25 mouse cellular contexts compared by ENCODE assay signal in genomic region chr17:70510441-70510840, GRCm38 (mm10).
A peak's percentile ranks its signal among the peaks of the same experiment; 100 is the strongest.
DNase-seq lines count a peak whose midpoint lies in the region; ATAC-seq and TF ChIP-seq lines count a peak whose summit lies in the region.
"Had no signal": no experiment of that assay in that cellular context is flagged by ENCODE, and none has a peak within 500 bp of the region (broad histone marks: within the 10 kb centered on the region; RNA-seq: fewer than 3 reads in every experiment).

No protein-coding gene starts in this region.

- H3K27me3 ChIP-seq in hindbrain, postnatal 0 days (ENCODE audit: insufficient read depth, low read length) = no peaks in the 10 kb centered on the region
- H3K27me3 ChIP-seq: CH12.LX; embryonic facial prominence, embryonic 13.5 days; forebrain, embryonic 12.5 days; heart, embryonic 15.5 days had no signal

- H3K4me1 ChIP-seq in hindbrain, postnatal 0 days (ENCODE audit: insufficient read depth, low read length) = no peaks in the 10 kb centered on the region
- H3K4me1 ChIP-seq: embryonic facial prominence, embryonic 13.5 days; heart, embryonic 15.5 days had no signal

- no peak overlapping the region for H3K4me2 ChIP-seq in hindbrain, postnatal 0 days (ENCODE audit: low read depth, low read length)
- H3K4me2 ChIP-seq: embryonic facial prominence, embryonic 13.5 days; forebrain, embryonic 12.5 days; heart, embryonic 11.5 days; heart, embryonic 15.5 days; hindbrain, embryonic 14.5 days had no signal

- no peak overlapping the region for H3K9ac ChIP-seq in hindbrain, postnatal 0 days (replicated peaks; ENCODE audit: low read length)
- H3K9ac ChIP-seq: embryonic facial prominence, embryonic 13.5 days; forebrain, embryonic 12.5 days; heart, embryonic 15.5 days; hindbrain, embryonic 14.5 days had no signal

- no peak overlapping the region for H3K4me3 ChIP-seq in hindbrain, postnatal 0 days (ENCODE audit: low read length)
- H3K4me3 ChIP-seq: embryonic facial prominence, embryonic 13.5 days; forebrain, embryonic 12.5 days; heart, adult 2 months; heart, embryonic 15.5 days; hindbrain, embryonic 10.5 days had no signal

- DNase-seq in cerebellum, adult 11-12 months = peak; percentile 70
- no peak for DNase-seq in cerebellum, adult 11 months
- DNase-seq in layer of hippocampus, adult 9-11 months = peak; percentile 45
- no peak for DNase-seq in layer of hippocampus, adult 11-12 months (ENCODE audit: low spot score)
- peak; percentile 75 for DNase-seq in cerebellum, adult 9-11 months
- DNase-seq in cerebellum, postnatal 36 days = peak; percentile 55 to 61
- DNase-seq in hindbrain, postnatal 0 days (ENCODE audit: low spot score) = no peak
- DNase-seq in spleen, postnatal 14 days (ENCODE audit: low spot score in 2 of 2) = no peak
- DNase-seq: adrenal gland, adult 2 months; adrenal gland, postnatal 36 days; gastrocnemius, postnatal 10 days; heart, adult 2 months; heart, postnatal 14 days; kidney, adult 2 months had no signal

- 53% methylated on average over 5 of the region's 5 CpGs for WGBS in hindbrain, postnatal 0 days

- no peaks in the 10 kb centered on the region for H3K9me3 ChIP-seq in hindbrain, postnatal 0 days (ENCODE audit: low read length)
- H3K9me3 ChIP-seq: embryonic facial prominence, embryonic 13.5 days; heart, embryonic 15.5 days; hindbrain, embryonic 10.5 days had no signal

- TF ChIP-seq CTCF in hindbrain, postnatal 0 days (IDR thresholded peaks at IDR 0.05; ENCODE audit: low read depth) = no peak

- no peaks in the 10 kb centered on the region for H3K36me3 ChIP-seq in hindbrain, postnatal 0 days (ENCODE audit: insufficient read depth, low read length)
- H3K36me3 ChIP-seq: embryonic facial prominence, embryonic 13.5 days; forebrain, embryonic 12.5 days; heart, embryonic 15.5 days; hindbrain, embryonic 10.5 days had no signal

- ATAC-seq in hindbrain, postnatal 0 days = no peak
- ATAC-seq: activated CD4-positive, CD25-positive, alpha-beta regulatory T cell, adult 4 months; forebrain, embryonic 16.5 days; intestine, embryonic 16.5 days; Patski had no signal

- no peak overlapping the region for H3K27ac ChIP-seq in hindbrain, postnatal 0 days
- H3K27ac ChIP-seq: embryonic facial prominence, embryonic 13.5 days; forebrain, embryonic 12.5 days; heart, adult 2 months; heart, embryonic 15.5 days; hindbrain, embryonic 10.5 days; hindbrain, embryonic 14.5 days had no signal

Comparison
In these comparisons a context has a peak if more than half of its experiments do, and no peak if none do; other contexts are left out.
1. DNase-seq: peak in cerebellum, adult 11-12 months (single experiment), layer of hippocampus, adult 9-11 months (single experiment), cerebellum, adult 9-11 months (single experiment) and cerebellum, postnatal 36 days (2 of 2); none in cerebellum, adult 11 months (single experiment), layer of hippocampus, adult 11-12 months (single experiment), hindbrain, postnatal 0 days (single experiment) and spleen, postnatal 14 days (0 of 2).